Mouse (Mus musculus) neural tube, embryonic 12.5 days (tissue): ENCODE measurements at regions not wholly inside any gene's neighbourhood (a gene's known extent, or its start where the extent isn't known, plus 50 kb on each side); places are given as distances from the start of the nearest gene placed in this dataset.

ENCODE experiments used
- ATAC-seq: fragments of 200-750 bp; cut with Nextera tagmentation; 2 replicates; pipeline ENCODE4 v1.8.0; 2017; ENCODE audit warnings: low read depth, mild to moderate bottlenecking, moderate TSS enrichment, moderate library complexity; ENCODE audit not compliant: low FRiP score
- H3K27ac ChIP-seq: fragments of 300-500 bp; sonication (generic); 2 replicates; pipeline ENCODE4 v1.5.1; 2016
- H3K27me3 ChIP-seq: fragments of 300-500 bp; sonication (generic); replicated peaks from 2 replicates; pipeline ENCODE4 v1.6.1; 2016; ENCODE audit warnings: mild to moderate bottlenecking
- H3K36me3 ChIP-seq: fragments of 300-500 bp; sonication (generic); 2 replicates; pipeline ENCODE4 v1.6.1; 2016; ENCODE audit warnings: mild to moderate bottlenecking
- H3K4me1 ChIP-seq: fragments of 300-500 bp; sonication (generic); 2 replicates; pipeline ENCODE4 v1.6.1; 2016
- H3K4me2 ChIP-seq: fragments of 300-500 bp; sonication (generic); replicated peaks from 2 replicates; pipeline ENCODE4 v1.6.1; 2016; ENCODE audit warnings: mild to moderate bottlenecking
- H3K4me3 ChIP-seq: fragments of 300-500 bp; sonication (generic); 2 replicates; pipeline ENCODE4 v1.5.1; 2016
- H3K9ac ChIP-seq: fragments of 300-500 bp; sonication (generic); 2 replicates; pipeline ENCODE4 v1.6.1; 2016; ENCODE audit warnings: mild to moderate bottlenecking
- H3K9me3 ChIP-seq: fragments of 300-500 bp; sonication (generic); 2 replicates; pipeline ENCODE4 v1.6.1; 2016; ENCODE audit warnings: mild to moderate bottlenecking
- WGBS: fragments of 180-500 bp; shearing (Covaris S2); methylation state at CpG from one replicate; pipeline ENCODE4 v1.1.7; 2016; 5-methylcytosine and 5-hydroxymethylcytosine counted together

DNA sequence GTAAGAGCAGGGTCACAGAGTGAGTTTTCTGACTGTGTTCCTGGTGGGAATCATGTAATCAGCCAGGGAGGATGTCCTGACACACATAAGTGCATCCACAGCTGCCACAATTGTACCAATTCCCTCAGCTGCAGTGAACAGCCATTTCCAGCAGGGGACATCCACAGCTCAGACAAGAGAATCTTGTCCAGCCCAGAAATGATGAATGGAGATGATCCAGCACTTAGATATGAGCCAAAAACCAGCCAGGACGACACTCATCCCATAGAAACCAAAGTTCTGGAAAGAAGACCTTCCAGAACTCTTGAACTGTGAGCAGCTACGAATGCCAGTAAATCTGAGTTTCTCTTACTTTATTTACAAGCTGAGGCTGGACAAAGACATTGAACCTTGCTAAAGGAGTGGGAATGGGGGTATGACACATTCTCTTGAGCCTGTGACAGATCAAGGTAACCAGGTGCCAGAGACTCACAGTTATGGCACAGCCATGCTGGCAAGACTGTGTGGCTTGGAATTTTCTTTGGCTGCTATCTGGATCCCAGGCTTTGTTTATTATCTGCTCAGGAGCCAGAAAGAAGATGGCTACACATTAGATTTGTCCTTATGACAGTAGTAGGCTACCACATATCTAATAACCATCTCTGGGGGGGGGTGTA is 145.1 kb downstream of the Gm10192 start:
- 0 out of 2 replicates have a peak, but pooled peaks have one; percentile 29 for ATAC-seq
- H3K27ac ChIP-seq = no peak overlapping the region
- H3K36me3 ChIP-seq = no peaks in the 10 kb centered on the region
- no peaks in the 10 kb centered on the region for H3K27me3 ChIP-seq
- no peaks in the 10 kb centered on the region for H3K9me3 ChIP-seq
- no peak overlapping the region for H3K4me2 ChIP-seq
- H3K9ac ChIP-seq = no peak overlapping the region
- H3K4me3 ChIP-seq = no peak overlapping the region
- no peaks in the 10 kb centered on the region for H3K4me1 ChIP-seq
- 56% methylated on average over 2 of the region's 2 CpGs for WGBS

DNA sequence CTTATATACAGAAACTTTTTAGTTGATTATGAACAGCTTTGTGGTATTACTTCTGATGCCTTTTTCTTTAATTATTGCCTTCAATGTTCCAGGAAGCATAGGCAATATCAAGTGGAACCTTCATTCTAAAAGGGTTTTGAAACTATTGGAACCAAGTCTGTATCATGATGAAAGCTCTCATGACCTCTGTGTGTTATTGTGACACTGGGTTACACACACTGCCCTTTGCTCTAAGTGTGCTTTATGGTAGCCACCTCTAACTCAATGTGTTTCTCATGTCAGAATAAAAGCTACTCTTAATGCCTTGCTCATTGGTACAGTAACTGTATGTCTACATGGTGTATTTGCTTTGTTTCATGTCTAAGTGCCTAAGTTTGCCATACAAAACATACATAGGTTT is 154.0 kb downstream of the Gm10192 start:
- Histone ChIP-seq H3K27me3 (no peaks in the 10 kb centered on the region), H3K4me2 (no peak overlapping the region), H3K4me3 (no peak overlapping the region), H3K27ac (no peak overlapping the region), H3K9me3 (no peaks in the 10 kb centered on the region), H3K36me3 (no peaks in the 10 kb centered on the region), H3K9ac (no peak overlapping the region), H3K4me1 (no peaks in the 10 kb centered on the region)
- no peak for ATAC-seq

DNA sequence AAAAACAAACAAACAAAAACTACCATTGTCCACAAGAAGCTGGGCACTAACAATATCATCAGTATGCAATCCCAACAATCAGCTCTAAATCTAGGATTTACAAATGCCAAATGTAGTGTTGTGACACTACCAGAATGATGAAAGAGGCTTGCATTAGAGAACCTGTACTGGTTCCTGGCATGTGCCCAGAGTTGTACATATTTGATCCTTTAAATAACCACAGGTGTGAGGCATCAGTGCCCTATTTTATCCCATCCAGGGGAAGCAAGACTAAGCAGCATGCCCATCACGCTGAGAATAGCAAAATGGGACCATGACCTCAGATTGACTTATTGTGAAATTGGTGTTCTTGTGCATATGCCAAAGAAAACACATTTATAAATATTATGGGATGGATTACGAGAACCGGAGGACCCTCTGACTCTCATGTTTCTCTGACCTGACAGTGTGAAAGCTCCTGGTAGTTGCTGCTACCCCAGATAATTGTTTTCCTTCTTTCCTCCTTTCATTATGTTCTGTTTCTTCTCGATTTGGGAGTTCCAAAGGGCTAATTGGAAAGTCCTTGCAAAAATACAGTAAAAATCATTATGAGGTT is 157.4 kb downstream of the Gm10192 start:
- no peaks in the 10 kb centered on the region for H3K4me1 ChIP-seq
- H3K27me3 ChIP-seq = no peaks in the 10 kb centered on the region
- H3K9ac ChIP-seq = no peak overlapping the region
- H3K9me3 ChIP-seq = no peaks in the 10 kb centered on the region
- H3K27ac ChIP-seq = no peak overlapping the region
- no peak overlapping the region for H3K4me3 ChIP-seq
- WGBS = 82% methylated on average over 4 of the region's 4 CpGs
- H3K36me3 ChIP-seq = no peaks in the 10 kb centered on the region
- no peak for ATAC-seq
- no peak overlapping the region for H3K4me2 ChIP-seq

DNA sequence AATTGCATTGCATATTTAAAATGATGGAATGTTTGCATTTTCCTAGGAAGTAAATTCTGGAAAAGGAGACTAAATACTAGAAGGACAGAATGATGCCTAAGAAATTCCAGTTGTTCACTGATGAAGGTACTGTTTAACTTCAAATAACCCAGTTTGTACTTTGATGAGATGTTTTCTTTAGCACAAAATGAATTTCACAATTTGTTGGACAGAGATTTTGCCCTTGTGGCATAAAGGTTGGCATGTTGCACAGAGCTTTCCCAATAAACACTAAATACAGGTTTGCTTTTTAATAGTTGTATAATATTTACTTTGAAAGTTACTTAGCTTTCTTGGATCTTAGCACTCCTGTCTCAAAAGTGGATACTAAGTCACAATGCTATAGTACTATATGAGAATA is 181.6 kb downstream of the Gm10192 start:
- H3K36me3 ChIP-seq = no peaks in the 10 kb centered on the region
- no peak overlapping the region for H3K4me3 ChIP-seq
- H3K9me3 ChIP-seq = no peaks in the 10 kb centered on the region
- no peak overlapping the region for H3K9ac ChIP-seq
- no peaks in the 10 kb centered on the region for H3K4me1 ChIP-seq
- H3K27ac ChIP-seq = no peak overlapping the region
- H3K27me3 ChIP-seq = no peaks in the 10 kb centered on the region
- ATAC-seq = no peak
- no peak overlapping the region for H3K4me2 ChIP-seq

DNA sequence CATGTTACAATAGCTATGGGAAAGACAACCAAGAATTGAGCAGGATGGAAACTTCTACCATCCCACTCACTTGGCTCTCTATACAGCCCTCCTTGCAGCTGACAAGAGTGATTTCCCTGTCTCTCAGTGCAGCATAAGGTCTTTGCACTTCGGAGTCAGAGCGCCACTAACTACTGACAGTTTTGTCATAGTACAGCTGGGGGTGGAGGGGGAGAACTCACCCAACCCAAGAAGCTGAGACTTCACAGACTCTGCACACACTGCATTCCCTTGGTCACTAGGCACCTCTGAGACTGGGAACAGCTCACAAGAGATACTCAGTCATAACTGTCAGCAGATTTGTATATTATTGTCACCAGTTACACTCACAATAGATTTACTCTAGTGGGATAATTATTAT is 195.3 kb upstream of the Gm12695 start:
- 88% methylated on average over 2 of the region's 2 CpGs for WGBS
- H3K4me2 ChIP-seq = no peak overlapping the region
- H3K27me3 ChIP-seq = no peaks in the 10 kb centered on the region
- no peaks in the 10 kb centered on the region for H3K9me3 ChIP-seq
- H3K9ac ChIP-seq = no peak overlapping the region
- no peak for ATAC-seq
- H3K4me3 ChIP-seq = no peak overlapping the region
- no peaks in the 10 kb centered on the region for H3K36me3 ChIP-seq
- H3K27ac ChIP-seq = no peak overlapping the region
- H3K4me1 ChIP-seq = no peaks in the 10 kb centered on the region

DNA sequence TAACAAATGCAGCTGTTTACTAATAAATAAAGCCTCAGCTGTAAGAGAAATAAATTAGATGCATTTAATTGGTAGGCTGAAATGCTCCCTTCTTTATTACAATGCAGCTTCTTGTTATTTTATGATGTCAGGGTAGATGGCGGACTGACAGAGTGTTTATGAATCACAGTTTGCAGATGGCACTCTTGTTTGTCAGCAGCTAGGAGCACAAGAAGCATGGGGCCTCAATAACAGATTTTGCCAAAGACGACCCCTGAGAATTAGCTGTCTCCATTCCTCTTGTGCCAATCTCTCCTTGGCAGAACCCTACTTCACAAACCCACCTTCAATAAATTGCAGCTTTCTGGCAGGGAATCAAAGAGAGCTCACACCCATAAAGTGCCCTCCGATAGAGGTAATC is 194.9 kb upstream of the Gm12695 start:
- Histone ChIP-seq H3K36me3 (no peaks in the 10 kb centered on the region), H3K27ac (no peak overlapping the region), H3K4me2 (no peak overlapping the region), H3K9me3 (no peaks in the 10 kb centered on the region), H3K4me3 (no peak overlapping the region), H3K27me3 (no peaks in the 10 kb centered on the region), H3K4me1 (no peaks in the 10 kb centered on the region), H3K9ac (no peak overlapping the region)
- 76% methylated on average over 3 of the region's 3 CpGs for WGBS
- no peak for ATAC-seq

DNA sequence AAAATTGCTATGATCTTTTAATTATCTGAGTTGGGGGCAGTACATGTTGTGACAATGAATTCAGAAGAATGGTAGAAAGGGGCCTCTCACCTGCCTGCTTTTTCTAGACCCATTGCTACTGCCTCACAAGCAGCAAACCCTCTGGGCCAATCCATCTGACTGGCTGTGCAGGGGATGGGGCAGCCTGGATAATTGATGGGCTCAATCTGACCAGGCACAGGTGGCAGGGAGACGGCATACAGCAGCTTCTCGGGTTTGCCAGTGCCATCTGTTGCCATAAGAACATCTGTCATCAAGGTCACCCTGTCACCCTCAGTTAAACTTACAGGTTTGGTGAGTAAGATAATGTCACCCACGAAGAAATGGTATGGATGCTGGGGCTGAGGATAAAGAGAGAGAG is 189.9 kb upstream of the Gm12695 start:
- 39% methylated on average over 3 of the region's 3 CpGs for WGBS
- Histone ChIP-seq H3K36me3 (no peaks in the 10 kb centered on the region), H3K4me2 (no peak overlapping the region), H3K4me1 (no peaks in the 10 kb centered on the region), H3K4me3 (no peak overlapping the region), H3K27ac (no peak overlapping the region), H3K27me3 (no peaks in the 10 kb centered on the region), H3K9ac (no peak overlapping the region), H3K9me3 (no peaks in the 10 kb centered on the region)
- ATAC-seq = 0 out of 2 replicates have a peak, but pooled peaks have one; percentile 41

DNA sequence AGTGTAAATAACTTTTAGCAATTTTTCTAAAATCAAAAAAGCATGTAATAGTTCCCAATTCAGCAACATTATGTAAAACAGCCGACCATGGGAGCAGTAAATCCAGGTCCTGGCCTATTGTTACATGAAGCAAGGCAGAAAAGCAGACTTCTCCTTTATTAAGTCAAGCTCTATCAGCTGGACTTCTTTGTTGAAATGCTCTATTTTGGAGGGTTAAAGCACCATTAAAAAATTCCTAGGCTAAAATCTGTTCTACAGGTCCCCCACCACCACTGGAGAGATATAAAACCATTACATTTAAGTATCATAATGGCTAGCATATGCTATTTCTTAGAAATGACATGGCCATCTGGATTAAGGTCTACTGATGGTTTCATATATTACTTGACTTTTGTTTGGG is 188.8 kb upstream of the Gm12695 start:
- no peak overlapping the region for H3K4me2 ChIP-seq
- no peaks in the 10 kb centered on the region for H3K27me3 ChIP-seq
- H3K4me1 ChIP-seq = no peaks in the 10 kb centered on the region
- no peak overlapping the region for H3K9ac ChIP-seq
- no peak for ATAC-seq
- H3K4me3 ChIP-seq = no peak overlapping the region
- no peaks in the 10 kb centered on the region for H3K9me3 ChIP-seq
- WGBS = 53% methylated on average over 1 of the region's 1 CpGs
- no peak overlapping the region for H3K27ac ChIP-seq
- H3K36me3 ChIP-seq = no peaks in the 10 kb centered on the region

DNA sequence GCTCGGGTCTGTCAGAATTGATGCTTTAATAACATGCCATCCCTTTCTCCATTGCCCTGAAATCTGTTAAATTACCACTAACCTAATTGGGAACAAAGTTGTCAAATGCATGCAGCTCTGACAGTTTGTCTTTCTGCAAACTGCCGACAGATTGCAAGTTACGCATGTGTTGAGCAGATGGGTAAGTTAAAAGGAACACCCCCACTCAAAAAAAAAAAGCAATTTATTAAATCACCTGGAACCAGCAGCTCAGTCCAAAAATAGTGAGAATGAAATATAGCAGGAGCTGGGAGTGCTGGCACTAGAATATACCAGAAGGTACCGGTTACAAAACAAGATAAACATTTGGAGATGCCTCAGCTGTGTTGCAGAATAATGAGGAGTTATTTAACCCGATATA is 184.2 kb upstream of the Gm12695 start:
- no peaks in the 10 kb centered on the region for H3K36me3 ChIP-seq
- no peak overlapping the region for H3K4me3 ChIP-seq
- H3K9me3 ChIP-seq = no peaks in the 10 kb centered on the region
- 55% methylated on average over 5 of the region's 5 CpGs for WGBS
- H3K4me2 ChIP-seq = no peak overlapping the region
- no peak overlapping the region for H3K27ac ChIP-seq
- no peaks in the 10 kb centered on the region for H3K4me1 ChIP-seq
- no peaks in the 10 kb centered on the region for H3K27me3 ChIP-seq
- peak; percentile 61 for ATAC-seq
- no peak overlapping the region for H3K9ac ChIP-seq

DNA sequence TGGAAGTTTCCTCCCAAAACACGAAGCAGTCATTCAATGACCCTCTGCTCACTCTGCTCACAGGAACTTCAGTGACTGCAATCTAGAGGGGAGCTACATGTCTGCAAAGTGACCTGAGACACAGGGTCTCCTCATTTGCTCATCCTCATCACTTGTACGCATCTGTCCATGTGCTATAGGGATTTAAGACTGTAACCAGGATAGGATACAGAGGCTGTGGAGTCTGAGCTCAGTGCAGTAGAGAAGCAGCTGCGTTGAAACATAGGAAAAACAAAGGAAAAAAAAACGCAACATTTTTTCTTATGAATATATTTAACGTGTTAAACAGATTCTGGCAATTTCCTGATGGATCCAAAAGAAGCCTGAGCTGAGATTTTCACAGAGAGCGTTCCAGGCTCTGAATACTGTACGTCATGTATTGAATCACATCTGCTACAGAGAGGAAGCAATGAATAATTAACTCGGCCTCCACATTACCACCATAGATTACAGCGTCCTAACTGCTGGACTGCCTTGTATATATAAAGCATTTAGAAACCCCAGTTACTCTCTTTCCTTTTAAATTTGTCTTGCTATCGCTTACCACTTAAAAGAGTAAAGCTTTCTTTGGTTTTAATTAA is 183.7 kb upstream of the Gm12695 start:
- Histone ChIP-seq H3K27ac (no peak overlapping the region), H3K4me3 (no peak overlapping the region), H3K9ac (no peak overlapping the region), H3K9me3 (no peaks in the 10 kb centered on the region), H3K4me2 (no peak overlapping the region), H3K4me1 (no peaks in the 10 kb centered on the region), H3K36me3 (no peaks in the 10 kb centered on the region), H3K27me3 (no peaks in the 10 kb centered on the region)
- ATAC-seq = peak; percentile 81
- 61% methylated on average over 10 of the region's 10 CpGs for WGBS
